Mouse (Mus musculus): ENCODE data around the gene Cela2a. TPM values are rescaled to one million over a fixed set of nuclear protein-coding genes. Genes with fewer than 3 reads are reported as not detected.

Gene Cela2a
- polyA plus RNA-seq (2015; fragmentation: Illumina TruSeq; extraction: RNeasy Lipid Tissue Mini Kit (QIAGEN cat#74804); ENCODE audit: insufficient read depth, low replicate concordance): 7.5 TPM

DNA sequence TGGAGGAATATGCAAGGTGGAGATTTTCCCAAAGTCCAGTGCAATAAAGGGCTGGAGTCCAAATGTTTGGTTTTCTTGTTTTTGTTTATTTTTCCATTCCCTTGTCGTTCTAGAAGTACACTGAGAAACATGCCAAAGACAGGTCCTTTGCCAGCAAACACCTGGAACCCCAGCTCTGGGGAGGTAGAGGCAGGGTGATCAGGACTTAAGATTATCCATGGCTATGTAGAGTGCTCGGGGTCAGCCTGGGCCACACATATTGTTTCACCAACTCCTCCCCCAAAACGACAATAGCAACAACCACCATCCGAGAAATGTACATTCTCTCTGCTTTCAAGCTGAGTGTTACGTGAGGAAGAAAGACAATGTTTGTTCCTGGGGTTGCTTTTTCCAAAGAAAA lies at the start of gene Cela2a:
Cela2a (minus strand) TSS at position 101 of the 400 bp plus-strand sequence.

DNA sequence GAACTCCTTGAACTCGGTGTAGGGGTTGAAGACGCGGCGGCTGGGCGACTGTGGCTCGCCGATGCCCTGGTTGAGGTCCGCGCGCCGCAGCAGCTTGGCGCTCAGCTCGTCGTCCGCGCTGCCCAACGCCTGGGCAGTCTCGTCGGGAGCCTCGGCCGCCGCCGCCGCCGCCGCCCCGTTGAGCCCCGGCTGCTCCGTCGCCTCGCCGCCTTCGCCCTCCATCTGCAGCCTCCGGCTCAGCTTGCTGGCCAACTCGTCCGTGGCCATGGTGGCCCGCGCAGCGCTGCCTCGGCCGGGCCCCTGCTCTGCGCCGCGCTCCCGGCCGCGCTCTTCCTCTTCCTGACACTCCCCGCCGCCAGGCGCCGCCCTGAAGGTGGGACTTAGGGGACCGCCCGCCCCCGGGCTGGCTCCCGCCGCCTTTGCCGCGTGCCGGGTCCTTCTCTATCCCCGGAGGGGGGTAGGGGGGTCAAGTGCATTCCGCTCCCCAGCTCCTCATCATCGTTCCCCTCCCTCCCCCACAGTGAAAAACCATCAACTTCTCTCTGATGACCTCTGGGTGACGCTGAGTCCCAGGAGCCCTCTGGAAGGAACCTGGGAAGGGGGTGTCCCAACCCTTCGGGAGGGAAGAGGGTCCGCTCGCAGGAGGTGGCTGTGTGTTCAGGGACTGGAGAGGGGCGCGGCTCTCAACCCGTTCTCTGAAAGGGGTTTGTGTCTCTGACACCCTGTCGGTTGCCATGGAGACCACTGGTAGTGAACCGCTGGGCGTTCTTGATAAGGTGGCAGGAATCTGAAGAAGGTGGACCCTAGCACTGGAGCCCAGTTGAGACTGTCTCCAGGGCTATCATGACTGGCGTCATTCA lies 48.9 kb upstream of the Cela2a start, which contains the start of gene Efhd2:
Efhd2 (minus strand) TSS at position 320 of the 860 bp plus-strand sequence.

DNA sequence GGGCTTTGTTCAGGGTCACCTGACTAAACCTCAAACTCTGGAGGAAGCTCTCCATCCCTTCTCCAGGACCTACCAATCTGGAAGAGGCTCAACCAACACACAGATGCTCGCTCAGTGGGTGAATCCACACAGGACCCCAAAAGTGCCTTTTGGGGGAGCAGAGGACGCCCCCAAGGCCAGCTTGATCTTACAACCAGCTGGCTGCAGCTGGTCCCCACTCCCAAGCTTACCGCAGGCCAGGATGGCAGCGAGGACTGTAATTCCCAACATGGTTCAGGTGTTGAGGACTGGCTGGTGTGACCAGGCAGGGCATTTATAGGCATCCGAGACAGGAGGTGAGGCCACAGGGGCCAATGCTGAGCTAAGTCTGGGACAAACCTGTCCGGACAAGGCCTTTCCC lies 20.0 kb upstream of the Cela2a start, which contains the start of gene Ctrc:
Ctrc (minus strand) TSS at position 361 of the 400 bp plus-strand sequence.

DNA sequence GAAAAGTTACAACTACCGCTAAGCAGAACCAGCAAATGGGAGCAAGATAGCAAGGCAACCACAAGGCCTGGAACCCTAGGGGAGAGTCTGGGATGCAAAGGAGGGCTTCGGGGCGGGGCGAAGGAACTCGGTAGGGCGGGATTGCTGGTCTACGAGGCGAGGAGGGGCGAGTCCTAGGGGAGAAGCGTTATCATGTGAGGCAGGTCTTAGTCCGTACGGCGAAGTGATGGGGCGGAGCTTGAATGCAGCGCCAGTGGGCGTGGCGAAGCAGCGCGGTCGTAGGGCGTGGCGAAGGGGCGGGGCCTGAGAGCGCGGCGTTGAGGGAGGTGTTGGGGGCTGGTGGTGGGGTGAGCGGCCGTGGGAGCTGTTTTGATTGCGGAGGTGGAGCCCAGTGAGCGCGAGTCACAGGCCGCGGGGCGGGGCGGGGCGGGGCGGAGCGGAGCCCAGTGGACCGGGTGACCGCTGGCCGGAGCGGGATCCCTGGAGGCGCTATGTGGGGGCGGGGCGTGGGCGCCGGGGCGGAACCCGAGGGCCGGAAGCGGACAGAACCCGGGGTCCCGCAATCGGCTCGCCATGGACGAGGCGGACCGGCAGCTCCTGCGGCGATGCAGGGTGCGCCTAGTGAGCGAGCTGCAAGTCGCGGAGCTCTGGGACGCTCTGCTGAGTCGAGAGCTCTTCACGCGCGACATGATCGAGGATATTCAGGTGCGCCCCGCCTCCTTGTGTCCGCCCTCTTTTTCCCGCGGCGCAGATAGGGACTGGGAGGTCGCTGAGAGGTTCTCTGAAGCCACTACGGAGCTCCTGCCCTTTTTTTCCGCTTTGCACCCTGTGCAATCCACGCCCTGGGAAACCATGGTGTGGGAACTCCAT lies 32.4 kb downstream of the Cela2a start, which contains the start of gene Casp9:
Casp9 (plus strand) TSS at position 331 of the 870 bp plus-strand sequence.

DNA sequence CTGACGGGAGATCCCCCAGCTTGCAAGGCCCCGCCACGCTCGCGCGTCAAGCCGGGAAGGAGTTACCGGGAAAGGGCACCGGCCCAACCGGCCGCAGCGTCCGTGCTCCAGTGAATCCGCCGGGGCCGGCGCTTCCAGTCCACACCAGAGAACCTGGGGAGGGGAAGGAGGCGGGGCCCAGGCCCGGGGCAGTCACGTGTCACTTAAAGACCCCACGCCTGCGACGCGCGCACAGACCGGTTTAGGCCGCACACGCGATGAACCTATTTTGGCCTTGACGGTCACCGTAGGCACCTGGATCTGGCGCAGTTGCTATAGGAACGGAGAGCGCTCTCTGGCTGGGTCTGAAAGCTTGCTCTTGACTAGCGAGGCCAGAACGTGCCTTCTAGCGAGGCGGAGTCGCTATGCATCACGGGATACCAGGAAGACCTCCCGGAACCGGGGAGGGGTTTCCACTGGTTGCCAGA lies 35.4 kb downstream of the Cela2a start, which contains the start of gene Dnajc16:
Dnajc16 (minus strand) TSS at position 408 of the 467 bp plus-strand sequence.

Other genes with a start within 250 kb of the Cela2a start
- 9.3 TPM for gene Fblim1, start 220.1 kb downstream of the Cela2a start, polyA plus RNA-seq (2015; fragmentation: Illumina TruSeq; extraction: RNeasy Lipid Tissue Mini Kit (QIAGEN cat#74804); ENCODE audit: insufficient read depth, low replicate concordance)
- 0.28 TPM for gene Tmem82, start 207.5 kb downstream of the Cela2a start, polyA plus RNA-seq (2015; fragmentation: Illumina TruSeq; extraction: RNeasy Lipid Tissue Mini Kit (QIAGEN cat#74804); ENCODE audit: insufficient read depth, low replicate concordance)
- 0.11 TPM for gene Slc25a34, start 202.3 kb downstream of the Cela2a start, polyA plus RNA-seq (2015; fragmentation: Illumina TruSeq; extraction: RNeasy Lipid Tissue Mini Kit (QIAGEN cat#74804); ENCODE audit: insufficient read depth, low replicate concordance)
- gene Plekhm2, start 161.3 kb downstream of the Cela2a start, polyA plus RNA-seq (2015; fragmentation: Illumina TruSeq; extraction: RNeasy Lipid Tissue Mini Kit (QIAGEN cat#74804); ENCODE audit: insufficient read depth, low replicate concordance): 18.0 TPM
- 11.3 TPM for gene Rsc1a1, start 140.6 kb downstream of the Cela2a start, polyA plus RNA-seq (2015; fragmentation: Illumina TruSeq; extraction: RNeasy Lipid Tissue Mini Kit (QIAGEN cat#74804); ENCODE audit: insufficient read depth, low replicate concordance)
- gene Ddi2, start 102.7 kb downstream of the Cela2a start, polyA plus RNA-seq (2015; fragmentation: Illumina TruSeq; extraction: RNeasy Lipid Tissue Mini Kit (QIAGEN cat#74804); ENCODE audit: insufficient read depth, low replicate concordance): 37.2 TPM
- gene Agmat, start 79.5 kb downstream of the Cela2a start, polyA plus RNA-seq (2015; fragmentation: Illumina TruSeq; extraction: RNeasy Lipid Tissue Mini Kit (QIAGEN cat#74804); ENCODE audit: insufficient read depth, low replicate concordance): not detected
- gene Dnajc16, start 35.2 kb downstream of the Cela2a start, polyA plus RNA-seq (2015; fragmentation: Illumina TruSeq; extraction: RNeasy Lipid Tissue Mini Kit (QIAGEN cat#74804); ENCODE audit: insufficient read depth, low replicate concordance): 10.4 TPM
- gene Casp9, start 32.5 kb downstream of the Cela2a start, polyA plus RNA-seq (2015; fragmentation: Illumina TruSeq; extraction: RNeasy Lipid Tissue Mini Kit (QIAGEN cat#74804); ENCODE audit: insufficient read depth, low replicate concordance): 27.7 TPM
- gene Ctrc, start 20.2 kb upstream of the Cela2a start, polyA plus RNA-seq (2015; fragmentation: Illumina TruSeq; extraction: RNeasy Lipid Tissue Mini Kit (QIAGEN cat#74804); ENCODE audit: insufficient read depth, low replicate concordance): not detected
- 34.5 TPM for gene Efhd2, start 48.8 kb upstream of the Cela2a start, polyA plus RNA-seq (2015; fragmentation: Illumina TruSeq; extraction: RNeasy Lipid Tissue Mini Kit (QIAGEN cat#74804); ENCODE audit: insufficient read depth, low replicate concordance)
- 0.91 TPM for gene Fhad1, start 188.9 kb upstream of the Cela2a start, polyA plus RNA-seq (2015; fragmentation: Illumina TruSeq; extraction: RNeasy Lipid Tissue Mini Kit (QIAGEN cat#74804); ENCODE audit: insufficient read depth, low replicate concordance)